Mouse (Mus musculus) monocyte, adult 5-6 weeks (primary cell): ENCODE results near the gene Syn3. TPM values are rescaled to one million over a fixed set of nuclear protein-coding genes. Genes with fewer than 3 reads are reported as not detected.

Experiments
- ATAC-seq: fragments of 153-309, 156-312 bp; replicated peaks from 2 replicates; pipeline ENCODE4 v1.8.0; 2017; ENCODE audit warnings: mild to moderate bottlenecking; ENCODE audit not compliant: low TSS enrichment, insufficient number of reproducible peaks, severe bottlenecking, poor library complexity, low FRiP score
- total RNA-seq: library from RNA; stranded (forward); fragments of 200-1000, 200-491, 200-594 nt; gene quantifications from 3 replicates; pipeline ENCODE4 v1.2.3, GENCODE M21; 2017

Syn3 gene
- total RNA-seq, 1 experiment from 2014 or later, result not detected

GRCm38 (mm10) chr10:86161783-86162271, 336.9 kb downstream of the Syn3 start:
- no peak for ATAC-seq

- ATAC-seq, result no peak
Observed at GRCm38 (mm10) chr10:86158198-86158899, 340.3 kb downstream of the Syn3 start.

GRCm38 (mm10) chr10:86155344-86155743, 343.4 kb downstream of the Syn3 start:
- no peak for ATAC-seq

GRCm38 (mm10) chr10:86153221-86153620, 345.5 kb downstream of the Syn3 start:
- ATAC-seq, result no peak

- ATAC-seq, result no peak
Observed at GRCm38 (mm10) chr10:86151357-86151756, 347.3 kb downstream of the Syn3 start.

DNA sequence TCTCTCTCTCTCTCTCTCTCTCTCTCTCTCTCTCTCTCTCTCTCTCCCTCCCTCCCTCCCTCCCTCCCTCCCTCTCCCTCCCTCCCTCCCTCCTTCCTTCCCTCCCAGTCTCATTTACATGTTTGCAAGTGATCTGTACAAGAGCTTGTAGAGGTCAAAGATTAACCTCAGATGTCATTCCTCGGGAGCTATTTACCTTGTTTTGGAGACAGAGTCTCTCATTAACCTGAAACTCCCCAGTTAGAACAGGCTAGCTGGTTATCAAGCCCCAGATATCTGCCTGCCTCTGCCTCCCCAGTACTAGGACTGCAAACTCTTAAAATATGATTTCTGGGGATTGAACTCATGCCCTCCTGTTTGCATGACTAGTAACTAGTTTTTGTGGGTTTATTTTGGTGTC, 348.6 kb downstream of the Syn3 start:
- ATAC-seq, result no peak

DNA sequence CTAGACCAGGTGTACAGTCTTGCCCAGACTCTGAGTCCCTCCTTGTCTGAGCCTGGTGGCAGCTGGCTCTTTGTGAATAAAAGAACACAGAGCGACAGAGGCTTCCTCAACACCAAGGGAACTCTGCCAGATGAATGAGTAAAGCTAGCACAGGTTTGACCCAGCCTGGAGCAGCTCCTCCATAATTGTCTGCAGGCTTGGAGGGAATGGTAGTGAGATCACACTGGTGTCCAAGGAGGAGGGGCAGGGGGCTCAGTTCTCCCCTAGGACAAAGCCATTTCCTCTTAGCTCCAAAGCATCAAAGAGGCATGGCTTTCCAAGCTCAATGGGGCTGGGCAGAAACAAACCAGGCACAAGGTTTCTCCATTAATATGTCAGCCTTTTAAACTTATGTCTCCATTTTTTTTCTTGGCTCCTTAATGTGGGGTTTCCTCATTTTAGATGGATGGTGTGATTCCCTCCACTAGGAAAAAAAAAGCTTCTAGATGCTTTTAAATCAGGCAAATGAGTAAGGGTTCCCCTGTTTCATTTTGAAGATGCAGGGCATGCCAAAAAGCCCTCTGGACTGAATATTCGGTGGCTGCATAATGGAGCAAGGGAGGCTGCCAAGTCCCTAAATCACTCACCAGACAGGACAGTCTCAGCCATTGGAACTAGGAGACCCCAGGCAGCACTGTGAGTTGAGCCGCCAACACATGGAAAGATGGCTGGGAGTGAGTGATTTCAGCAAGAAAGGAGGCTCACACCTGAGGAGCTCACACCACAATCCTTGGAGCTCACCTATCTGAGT, 349.5 kb downstream of the Syn3 start:
- no peak for ATAC-seq

GRCm38 (mm10) chr10:86139061-86139681, 359.5 kb downstream of the Syn3 start:
- ATAC-seq, result no peak

DNA sequence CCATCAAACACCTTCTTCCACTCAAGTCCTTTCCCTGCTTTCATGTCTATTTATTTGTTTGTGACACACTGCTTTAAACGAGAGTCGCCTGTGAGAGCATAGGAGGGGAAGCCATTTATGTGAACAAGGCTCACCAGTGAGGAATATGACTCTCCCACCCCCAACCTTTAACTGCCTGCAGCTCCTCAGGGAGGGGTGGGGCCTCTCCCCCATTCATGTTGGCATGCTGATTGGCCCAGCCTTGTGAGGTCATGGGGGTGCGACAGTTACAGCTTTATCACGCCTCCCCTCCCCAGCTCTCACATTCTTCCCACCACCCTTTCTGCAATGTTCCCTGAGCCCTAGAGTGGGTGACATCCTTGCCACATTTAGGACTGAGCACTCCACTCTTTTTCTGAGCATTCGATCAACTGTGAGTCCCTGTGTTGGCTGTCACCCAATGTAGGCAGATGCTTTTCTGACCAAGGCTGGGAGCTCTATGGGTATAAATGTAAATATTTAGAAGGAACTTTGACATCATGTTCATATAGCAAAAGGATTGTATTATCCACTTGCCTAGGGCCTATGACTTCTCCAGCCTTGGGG, 361.0 kb downstream of the Syn3 start:
- ATAC-seq, result no peak

GRCm38 (mm10) chr10:86137106-86137505, 361.6 kb downstream of the Syn3 start:
- ATAC-seq, result no peak

DNA sequence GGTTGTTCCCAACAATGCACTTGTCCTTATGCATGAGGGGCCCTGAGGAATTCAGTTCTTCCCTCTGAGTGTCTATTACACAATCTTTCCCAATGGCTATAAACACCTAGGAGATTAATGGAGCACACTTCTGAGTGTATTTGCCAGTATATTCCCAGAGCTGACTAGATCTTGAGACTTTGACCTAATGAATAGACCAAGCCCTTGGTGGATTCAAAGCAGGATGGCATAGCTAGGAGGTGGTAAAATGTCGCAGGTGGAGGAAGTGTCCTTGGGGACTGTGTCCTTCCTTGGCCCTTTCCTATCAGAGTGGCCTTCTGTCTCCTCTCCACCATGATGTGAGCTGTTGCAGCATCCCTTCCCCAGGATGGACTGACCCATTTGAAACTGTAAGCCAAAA, 362.4 kb downstream of the Syn3 start:
- ATAC-seq, result no peak

- no peak for ATAC-seq
Observed at GRCm38 (mm10) chr10:86134848-86135247, 363.8 kb downstream of the Syn3 start.

- no peak for ATAC-seq
Observed at GRCm38 (mm10) chr10:86134336-86134735, 364.4 kb downstream of the Syn3 start.

GRCm38 (mm10) chr10:86132420-86132956, 366.2 kb downstream of the Syn3 start:
- ATAC-seq, result no peak

DNA sequence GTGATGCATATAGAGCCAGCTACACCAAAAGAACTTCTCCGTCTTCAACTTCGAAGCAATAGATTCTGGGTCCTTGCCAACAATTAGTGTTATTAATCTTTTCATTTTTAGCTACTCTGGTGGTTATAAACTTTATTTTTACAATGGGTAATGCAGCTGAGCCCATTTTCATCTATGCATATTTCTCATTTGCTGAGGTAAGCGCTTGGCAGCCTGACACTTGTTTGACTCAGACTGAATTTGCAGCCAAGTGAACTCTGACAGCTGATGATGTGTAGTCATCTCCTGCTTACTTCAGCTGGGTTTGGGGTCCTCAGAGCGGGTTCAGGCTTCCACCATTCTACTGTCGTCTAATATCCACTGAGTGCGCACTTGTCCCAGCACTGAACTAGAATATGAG, 369.6 kb downstream of the Syn3 start:
- ATAC-seq, result no peak

DNA sequence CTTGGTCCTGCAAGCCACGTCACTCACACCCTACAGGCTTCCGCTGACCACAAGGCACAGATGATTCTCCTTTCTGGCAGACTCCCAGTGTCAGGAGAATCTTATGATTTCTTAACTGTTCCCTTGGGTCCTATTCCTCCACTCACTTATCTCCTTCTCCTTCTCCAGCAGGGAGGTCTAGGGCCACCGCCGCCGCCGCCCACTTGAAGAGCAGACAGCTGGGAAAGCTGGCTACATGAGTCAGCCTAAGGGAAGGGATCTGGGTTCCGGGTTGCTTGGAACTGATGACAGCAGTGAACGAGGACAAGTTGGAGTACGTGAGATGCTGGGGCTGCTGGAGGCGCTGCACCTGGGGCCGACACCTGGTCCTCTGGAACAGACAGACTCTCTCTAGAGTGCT, 372.2 kb downstream of the Syn3 start:
- no peak for ATAC-seq

DNA sequence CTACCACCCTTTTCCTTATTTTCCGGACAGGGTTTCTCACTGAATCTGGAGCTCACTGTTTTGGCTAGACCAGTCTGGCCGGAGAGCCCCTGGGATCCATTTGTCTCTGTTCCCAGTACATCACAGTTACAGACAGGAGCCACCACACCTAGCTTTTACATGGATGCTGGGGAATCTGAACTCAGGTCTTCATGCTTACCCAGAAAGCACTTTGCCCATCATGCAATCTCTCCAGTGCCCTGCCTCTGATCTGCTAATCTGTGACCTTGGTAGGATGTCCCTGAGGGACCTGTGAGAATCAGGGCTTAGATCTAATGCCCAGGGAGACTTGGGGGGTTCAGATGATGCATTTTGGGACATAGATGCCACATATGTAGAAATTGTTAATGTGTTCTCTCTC, 373.3 kb downstream of the Syn3 start:
- no peak for ATAC-seq

GRCm38 (mm10) chr10:86124115-86124514, 374.6 kb downstream of the Syn3 start:
- no peak for ATAC-seq

- no peak for ATAC-seq
Observed at GRCm38 (mm10) chr10:86123224-86123623, 375.5 kb downstream of the Syn3 start.
